Mouse (Mus musculus) forebrain, embryonic 11.5 days (tissue): Measurements from ENCODE around the gene Gm20388. TPM values are rescaled to one million over a fixed set of nuclear protein-coding genes. Genes with fewer than 3 reads are reported as not detected.

ENCODE experiments used
- ATAC-seq: fragments of 200-750 bp; cut with Nextera tagmentation; replicated peaks from 2 replicates; pipeline ENCODE4 v1.8.0; 2017; ENCODE audit warnings: moderate TSS enrichment; ENCODE audit not compliant: low FRiP score
- DNase-seq: peaks from one replicate; pipeline ENCODE4 v3.0.0-alpha.2; 2017; ENCODE audit warnings: low spot score
- H3K27ac ChIP-seq: fragments of 300-500 bp; sonication (generic); 2 replicates; pipeline ENCODE4 v1.5.1; 2014; ENCODE audit warnings: low read depth, low read length
- H3K27me3 ChIP-seq: fragments of 300-500 bp; sonication (generic); 2 replicates; pipeline ENCODE4 v1.6.1; 2014; ENCODE audit warnings: mild to moderate bottlenecking, low read length, mixed read lengths; ENCODE audit not compliant: control insufficient read depth, insufficient read depth
- H3K36me3 ChIP-seq: fragments of 300-500 bp; sonication (generic); 2 replicates; pipeline ENCODE4 v1.6.1; 2014; ENCODE audit warnings: mild to moderate bottlenecking, low read length, moderate library complexity, mixed read lengths; ENCODE audit not compliant: control insufficient read depth, insufficient read depth
- H3K4me1 ChIP-seq: fragments of 300-500 bp; sonication (generic); replicated peaks from 2 replicates; pipeline ENCODE4 v1.6.1; 2014; ENCODE audit warnings: low read length, mixed read lengths; ENCODE audit not compliant: control insufficient read depth, insufficient read depth
- H3K4me2 ChIP-seq: fragments of 300-500 bp; sonication (generic); 2 replicates; pipeline ENCODE4 v1.6.1; 2014; ENCODE audit warnings: low read depth, mild to moderate bottlenecking, low read length, moderate library complexity, mixed read lengths; ENCODE audit not compliant: severe bottlenecking
- H3K4me3 ChIP-seq: fragments of 300-500 bp; sonication (generic); 2 replicates; pipeline ENCODE4 v1.5.1; 2014; ENCODE audit warnings: low read depth, low read length
- H3K9ac ChIP-seq: fragments of 300-500 bp; sonication (generic); 2 replicates; pipeline ENCODE4 v1.6.1; 2014; ENCODE audit warnings: low read length
- H3K9me3 ChIP-seq: fragments of 300-500 bp; sonication (generic); 2 replicates; pipeline ENCODE4 v1.6.1; 2016; ENCODE audit warnings: low read length, mixed read lengths; ENCODE audit not compliant: control insufficient read depth
- WGBS: fragments of 180-500 bp; shearing (Covaris S2); extraction: QIAGEN DNeasy Blood & Tissue Kit; methylation state at CpG from one replicate; pipeline ENCODE4 v1.1.7; 2014; 5-methylcytosine and 5-hydroxymethylcytosine counted together
- polyA plus RNA-seq: library from polyadenylated mRNA; unstranded; fragments of >200 nt; fragmentation: Nextera tagmentation; extraction: Ambion mirVana; gene quantifications from 2 replicates; pipeline ENCODE4 v1.2.1, GENCODE M21; 2014

The Gm20388 gene
- polyA plus RNA-seq, 1 experiment from 2014 or later = not detected

- no peak overlapping the region for H3K27ac ChIP-seq
- no peaks in the 10 kb centered on the region for H3K27me3 ChIP-seq
- no peak overlapping the region for H3K9ac ChIP-seq
- H3K9me3 ChIP-seq = no peaks in the 10 kb centered on the region
- 91% methylated on average over 12 of the region's 12 CpGs for WGBS
- no peak for ATAC-seq
- no peak overlapping the region for H3K4me2 ChIP-seq
- H3K4me1 ChIP-seq = 0 out of 2 replicates have a peak, but pooled peaks cover 2% of the 10 kb centered on the region
- H3K4me3 ChIP-seq = no peak overlapping the region
- no peak for DNase-seq
- H3K36me3 ChIP-seq = no peaks in the 10 kb centered on the region; the same call in 1 of the 2 replicates
These were observed 1710.3 kb downstream of the Gm20388 start for GRCm38 (mm10) chr8:121620801-121621516.

GRCm38 (mm10) chr8:121621879-121622278, 1711.2 kb downstream of the Gm20388 start:
- WGBS = 79% methylated on average over 1 of the region's 1 CpGs

GRCm38 (mm10) chr8:121623043-121623442, 1712.4 kb downstream of the Gm20388 start:
- WGBS = 91% methylated on average over 8 of the region's 8 CpGs
- no peak overlapping the region for H3K4me2 ChIP-seq
- H3K4me1 ChIP-seq = 0 out of 2 replicates have a peak, but pooled peaks cover 2% of the 10 kb centered on the region
- no peak overlapping the region for H3K9ac ChIP-seq
- DNase-seq = no peak
- H3K27ac ChIP-seq = no peak overlapping the region
- H3K27me3 ChIP-seq = no peaks in the 10 kb centered on the region
- H3K9me3 ChIP-seq = no peaks in the 10 kb centered on the region
- H3K36me3 ChIP-seq = no peaks in the 10 kb centered on the region; the same call in 1 of the 2 replicates
- no peak overlapping the region for H3K4me3 ChIP-seq
- ATAC-seq = no peak

More at GRCm38 (mm10) chr8:121621879-121622278, 1711.2 kb downstream of the Gm20388 start:
- ATAC-seq (no peak), DNase-seq (no peak)
- H3K9me3 ChIP-seq = no peaks in the 10 kb centered on the region
- no peaks in the 10 kb centered on the region; the same call in 1 of the 2 replicates for H3K36me3 ChIP-seq
- no peak overlapping the region for H3K4me3 ChIP-seq
- no peak overlapping the region for H3K4me2 ChIP-seq
- H3K27me3 ChIP-seq = no peaks in the 10 kb centered on the region
- 0 out of 2 replicates have a peak, but pooled peaks cover 2% of the 10 kb centered on the region for H3K4me1 ChIP-seq
- no peak overlapping the region for H3K27ac ChIP-seq
- H3K9ac ChIP-seq = no peak overlapping the region

GRCm38 (mm10) chr8:121628681-121629080, 1718.0 kb downstream of the Gm20388 start:
- Histone ChIP-seq H3K4me3 (no peak overlapping the region), H3K9ac (no peak overlapping the region), H3K36me3 (peaks cover 3% of the 10 kb centered on the region; the same call in 1 of the 2 replicates), H3K27me3 (no peaks in the 10 kb centered on the region), H3K9me3 (no peaks in the 10 kb centered on the region), H3K27ac (no peak overlapping the region), H3K4me1 (0 out of 2 replicates have a peak, but pooled peaks cover 2% of the 10 kb centered on the region), H3K4me2 (no peak overlapping the region)
- no peak for ATAC-seq
- no peak for DNase-seq
- 95% methylated on average over 4 of the region's 4 CpGs for WGBS

- H3K27ac ChIP-seq = no peak overlapping the region
- no peak overlapping the region for H3K4me3 ChIP-seq
- no peaks in the 10 kb centered on the region for H3K4me1 ChIP-seq
- no peak overlapping the region for H3K9ac ChIP-seq
- peaks cover 3% of the 10 kb centered on the region; the same call in 1 of the 2 replicates for H3K36me3 ChIP-seq
- 81% methylated on average over 7 of the region's 7 CpGs for WGBS
- no peaks in the 10 kb centered on the region for H3K27me3 ChIP-seq
- no peaks in the 10 kb centered on the region for H3K9me3 ChIP-seq
- DNase-seq (no peak), ATAC-seq (no peak)
- H3K4me2 ChIP-seq = no peak overlapping the region
These were observed 1721.0 kb downstream of the Gm20388 start for GRCm38 (mm10) chr8:121631645-121632071.

- no peak overlapping the region for H3K4me2 ChIP-seq
- H3K9me3 ChIP-seq = no peaks in the 10 kb centered on the region
- H3K27me3 ChIP-seq = no peaks in the 10 kb centered on the region
- ATAC-seq = no peak
- DNase-seq = no peak
- H3K4me3 ChIP-seq = no peak overlapping the region
- no peak overlapping the region for H3K9ac ChIP-seq
- peaks cover 3% of the 10 kb centered on the region; the same call in 1 of the 2 replicates for H3K36me3 ChIP-seq
- WGBS = 77% methylated on average over 5 of the region's 5 CpGs
- H3K27ac ChIP-seq = no peak overlapping the region
- no peaks in the 10 kb centered on the region for H3K4me1 ChIP-seq
These were observed 1721.8 kb downstream of the Gm20388 start for GRCm38 (mm10) chr8:121632401-121632800.

- Histone ChIP-seq H3K27me3 (no peaks in the 10 kb centered on the region), H3K4me2 (no peak overlapping the region), H3K9ac (no peak overlapping the region), H3K27ac (no peak overlapping the region), H3K4me3 (no peak overlapping the region), H3K36me3 (no peaks in the 10 kb centered on the region; the same call in 1 of the 2 replicates), H3K4me1 (no peaks in the 10 kb centered on the region), H3K9me3 (no peaks in the 10 kb centered on the region)
- DNase-seq (no peak), ATAC-seq (no peak)
- WGBS = 93% methylated on average over 6 of the region's 6 CpGs
These were observed 1724.9 kb downstream of the Gm20388 start for GRCm38 (mm10) chr8:121635534-121635933.

- H3K36me3 ChIP-seq = no peaks in the 10 kb centered on the region; the same call in 1 of the 2 replicates
- H3K4me3 ChIP-seq = no peak overlapping the region
- H3K27ac ChIP-seq = no peak overlapping the region
- ATAC-seq (no peak), DNase-seq (no peak)
- no peaks in the 10 kb centered on the region for H3K9me3 ChIP-seq
- no peak overlapping the region for H3K9ac ChIP-seq
- H3K4me2 ChIP-seq = no peak overlapping the region
- WGBS = 93% methylated on average over 8 of the region's 8 CpGs
- H3K4me1 ChIP-seq = no peaks in the 10 kb centered on the region
- H3K27me3 ChIP-seq = no peaks in the 10 kb centered on the region
These were observed 1725.5 kb downstream of the Gm20388 start for GRCm38 (mm10) chr8:121636180-121636579.
